Mouse (Mus musculus): Measurements from ENCODE around the gene Csnk2b.

Gene Csnk2b

GRCm38 (mm10) chr17:35085208-35085865 is 36.5 kb downstream of the Csnk2b start, which contains the start of gene Ly6g6f:
Gene Ly6g6f (minus strand): TSS chr17:35085610.
- no peak for DNase-seq (ENCODE audit: low spot score in 2 of 2)

DNA sequence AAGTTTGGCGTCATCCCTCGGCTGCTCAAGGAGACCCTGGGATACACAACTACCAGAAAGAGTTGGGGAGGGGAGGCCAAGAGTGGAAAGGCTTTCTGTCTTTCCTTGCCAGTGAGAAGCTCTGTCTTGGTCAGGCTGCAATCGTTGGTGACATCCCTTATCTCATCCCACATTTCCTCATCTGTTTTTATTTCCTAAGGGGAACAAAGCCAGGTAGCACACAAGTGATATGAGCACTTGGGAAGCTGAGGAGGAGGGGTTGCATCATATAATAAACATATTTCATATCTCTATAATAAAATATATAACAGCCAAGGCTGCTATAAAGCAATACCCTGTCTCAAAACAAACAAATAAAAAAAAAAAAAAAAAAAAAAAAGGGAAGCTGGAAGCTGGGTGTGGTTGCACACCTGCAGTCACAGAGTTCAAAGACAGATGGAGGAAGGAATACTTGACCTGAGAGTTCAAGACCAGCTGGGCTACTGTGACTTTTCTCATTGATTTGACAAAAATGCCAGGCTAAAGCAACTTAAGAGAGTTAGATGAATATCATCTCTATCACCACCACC is 37.8 kb downstream of the Csnk2b start:
- no peak for DNase-seq (ENCODE audit: low spot score in 2 of 2)

DNA sequence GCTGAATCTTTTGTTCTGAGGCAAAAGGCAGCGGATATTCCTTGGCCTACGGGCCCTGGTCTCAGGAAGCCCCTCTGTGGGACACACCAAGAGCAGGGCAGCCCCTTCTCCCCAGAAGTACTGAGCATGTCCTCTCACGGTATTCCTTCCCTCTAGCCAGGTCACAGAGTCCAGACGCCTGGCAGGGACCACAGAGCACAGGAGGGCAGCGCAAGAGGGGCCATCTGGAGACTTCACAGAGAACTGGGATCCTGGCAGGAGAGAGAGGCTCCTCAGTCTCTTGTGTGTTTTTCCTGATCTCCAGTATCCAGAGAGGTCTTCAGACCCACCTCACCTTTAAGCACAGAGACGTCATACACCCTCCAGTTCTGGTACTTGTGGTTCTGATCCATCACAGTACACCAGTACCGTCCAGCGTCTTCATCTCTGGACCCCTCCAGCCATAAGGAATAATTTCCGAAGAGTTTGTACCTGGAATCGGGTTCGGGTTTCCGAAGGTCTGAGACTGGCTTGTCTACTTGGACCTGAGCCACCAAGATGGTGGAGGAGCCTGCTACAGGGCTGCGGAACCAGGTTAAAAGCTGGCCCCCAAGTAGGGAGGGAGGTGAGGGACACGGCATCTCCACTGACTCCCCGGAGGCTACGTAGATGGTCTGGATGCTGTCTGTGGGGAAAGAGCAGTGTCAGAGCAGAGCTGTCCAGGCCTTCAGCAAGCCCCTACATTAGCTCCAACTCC is 38.8 kb downstream of the Csnk2b start:
- no peak for DNase-seq (ENCODE audit: low spot score in 2 of 2)

GRCm38 (mm10) chr17:35080710-35081109 is 41.1 kb downstream of the Csnk2b start:
- DNase-seq (ENCODE audit: low spot score in 2 of 2), result no peak

- no peak for DNase-seq (ENCODE audit: low spot score in 2 of 2)
These were observed 41.6 kb downstream of the Csnk2b start for GRCm38 (mm10) chr17:35080248-35080647.

DNA sequence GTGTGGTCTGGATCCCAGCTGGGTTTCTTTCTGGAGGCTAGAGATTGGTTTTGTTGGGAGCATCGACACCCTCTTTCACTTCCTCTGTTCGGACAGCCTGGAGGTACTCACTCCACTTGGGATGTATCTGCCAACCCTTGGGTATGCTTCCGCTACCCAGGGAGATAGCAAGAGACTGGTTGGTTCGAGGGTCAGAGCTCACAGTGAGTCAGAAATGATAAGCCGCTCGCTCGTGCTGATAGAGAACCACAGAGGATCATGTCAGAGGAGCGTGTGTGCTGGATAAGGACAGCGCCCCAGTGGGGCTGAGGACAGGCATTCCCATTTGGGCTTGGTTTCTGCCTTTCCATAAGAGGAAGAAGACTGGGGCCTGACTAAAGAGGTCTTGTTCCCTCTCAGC is 42.1 kb downstream of the Csnk2b start:
- no peak for DNase-seq (ENCODE audit: low spot score in 2 of 2)

GRCm38 (mm10) chr17:35077786-35078233 is 44.0 kb downstream of the Csnk2b start, which contains the start of gene Ly6g6d:
Gene Ly6g6d (minus strand): TSS chr17:35078065.
- DNase-seq (ENCODE audit: low spot score in 2 of 2), result no peak

DNA sequence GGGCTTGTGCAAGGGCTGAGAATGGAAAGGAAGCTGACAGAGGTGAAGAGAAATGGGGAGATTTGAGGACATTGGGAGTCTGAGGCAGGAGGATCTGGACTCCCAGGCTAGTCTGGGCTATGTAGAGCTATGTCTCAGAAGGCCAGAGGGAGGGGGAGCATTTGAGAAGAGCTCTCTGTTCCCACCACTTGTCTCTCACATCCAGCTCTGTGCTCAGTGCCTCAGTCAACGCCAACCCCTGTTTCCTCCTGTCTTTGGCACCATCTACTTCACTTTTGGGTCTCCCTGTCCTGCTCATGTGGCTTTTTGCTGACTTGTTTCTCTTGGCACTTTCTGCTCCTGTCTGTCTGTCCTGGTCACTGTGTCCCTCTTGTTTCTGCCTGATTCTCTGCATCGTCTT is 44.6 kb downstream of the Csnk2b start:
- no peak for DNase-seq (ENCODE audit: low spot score in 2 of 2)

DNA sequence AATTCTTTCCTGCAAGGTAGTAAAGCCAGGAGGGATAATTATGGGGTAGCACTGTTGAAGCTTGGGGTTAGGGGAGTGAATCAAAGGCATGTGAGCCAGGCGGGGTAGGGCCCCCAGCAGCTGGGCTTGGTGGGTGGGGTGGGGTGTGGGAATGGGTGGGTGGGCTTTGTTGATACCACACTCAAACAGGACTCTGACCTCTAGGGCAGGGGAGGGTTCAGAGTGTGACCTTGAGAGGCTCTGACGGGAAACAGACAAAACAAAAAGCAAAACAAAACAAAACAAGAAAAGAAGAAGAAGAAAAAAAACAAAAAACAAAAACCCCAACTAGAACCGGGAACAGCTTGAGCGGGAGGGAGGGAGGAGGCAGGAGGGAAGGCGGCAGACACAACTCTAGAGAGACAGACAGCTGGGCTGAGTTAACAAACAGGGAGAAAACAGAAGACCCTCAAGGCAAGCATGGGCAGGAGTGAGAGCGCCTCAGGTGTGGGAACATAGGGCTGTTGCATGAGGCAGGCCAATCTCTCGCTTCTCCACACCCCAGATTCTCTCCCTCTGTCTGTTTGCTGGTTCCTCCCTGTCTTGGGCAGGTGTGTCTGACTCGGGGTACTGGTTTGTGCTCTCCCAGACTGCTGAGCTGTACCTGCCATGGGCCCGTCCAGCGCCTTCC is 45.2 kb downstream of the Csnk2b start, which contains the start of gene Ly6g6e:
Gene Ly6g6e, plus strand, starts transcription at position 396 of the 670 bp plus-strand sequence.
- DNase-seq (ENCODE audit: low spot score in 2 of 2), result no peak

GRCm38 (mm10) chr17:35074097-35074496 is 47.8 kb downstream of the Csnk2b start:
- no peak for DNase-seq (ENCODE audit: low spot score in 2 of 2)

- DNase-seq (ENCODE audit: low spot score in 2 of 2), result no peak
These were observed 50.4 kb downstream of the Csnk2b start for GRCm38 (mm10) chr17:35071454-35071853.

DNA sequence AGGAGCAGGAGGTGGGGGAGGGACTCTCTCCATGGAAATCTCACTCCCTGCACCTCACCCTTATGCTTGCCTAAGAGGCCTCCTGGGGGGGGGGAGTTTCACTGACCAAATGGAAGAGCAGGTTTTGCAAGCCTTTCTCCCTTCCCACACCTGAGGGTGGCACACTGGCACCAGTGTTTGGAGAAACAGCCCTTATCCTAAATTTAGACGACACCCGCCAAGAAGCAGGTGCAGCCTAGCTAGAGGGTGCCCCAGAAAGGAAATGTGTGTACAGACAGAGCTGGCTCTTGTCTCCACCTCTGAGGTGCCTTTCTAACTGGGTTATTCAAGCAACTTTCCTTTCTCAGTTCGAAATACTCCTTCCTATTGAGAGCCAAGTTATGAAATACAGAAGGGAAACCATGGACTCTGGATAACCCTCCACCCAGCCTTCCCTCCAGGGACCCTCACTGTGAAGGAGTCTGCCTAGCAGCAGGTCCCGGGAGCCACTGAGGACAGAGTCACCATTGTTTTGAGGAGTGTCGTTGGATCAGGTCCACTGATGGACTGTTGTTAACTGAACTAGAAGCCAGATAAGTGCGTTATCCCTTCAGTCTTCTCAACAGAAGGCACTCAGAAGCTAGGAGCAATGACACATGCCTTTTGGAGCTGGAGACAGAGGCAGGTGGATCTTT is 51.2 kb downstream of the Csnk2b start:
- no peak for DNase-seq (ENCODE audit: low spot score in 2 of 2)

- no peak for DNase-seq (ENCODE audit: low spot score in 2 of 2)
These were observed 53.5 kb downstream of the Csnk2b start for GRCm38 (mm10) chr17:35068213-35068914.

All from frontal cortex, postnatal 36 days (tissue).